Mouse (Mus musculus) cortical plate, adult 2 months (tissue): ENCODE results near the gene Glis3.

Source experiments
- CTCF ChIP-seq: fragments of 200-500 bp; IDR thresholded peaks from 2 replicates; pipeline ENCODE4 v1.5.1; 2011; ENCODE audit warnings: mild to moderate bottlenecking, control low read depth, low read length; ENCODE audit not compliant: insufficient read depth; ENCODE audit errors: extremely low read depth
- POLR2A ChIP-seq: fragments of 200-500 bp; IDR thresholded peaks from 2 replicates; pipeline ENCODE4 v1.6.1; 2011; ENCODE audit warnings: mild to moderate bottlenecking, low read length, control low read depth; ENCODE audit not compliant: insufficient read depth; ENCODE audit errors: extremely low read depth

- no peak for TF ChIP-seq POLR2A
- TF ChIP-seq CTCF, result no peak
These were observed 444.3 kb downstream of the Glis3 start for GRCm38 (mm10) chr19:28235571-28235970.
